Mouse (Mus musculus) right cerebral cortex, postnatal 4 days (tissue): ENCODE data around the gene Naf1.
A peak's percentile ranks its signal among the peaks of the same experiment; 100 is the strongest.

Experiments used
- DNase-seq: peaks from one replicate; pipeline ENCODE4 v3.0.0-alpha.2; 2022

Naf1 gene

GRCm38 (mm10) chr8:66860023-66860422, at the start of gene Naf1:
Naf1 (plus strand) TSS chr8:66860217.
- peak; percentile 92 for DNase-seq

- DNase-seq: peak; percentile 37
Observed at GRCm38 (mm10) chr8:66860921-66861588, 1.0 kb downstream of the Naf1 start.

- DNase-seq: no peak
Observed at GRCm38 (mm10) chr8:66861589-66862500, 1.8 kb downstream of the Naf1 start.

GRCm38 (mm10) chr8:66863761-66864160, 3.7 kb downstream of the Naf1 start:
- no peak for DNase-seq

- DNase-seq: no peak
Observed at GRCm38 (mm10) chr8:66865120-66865519, 5.1 kb downstream of the Naf1 start.

- DNase-seq: no peak
Observed at GRCm38 (mm10) chr8:66867679-66868078, 7.7 kb downstream of the Naf1 start.

GRCm38 (mm10) chr8:66869211-66869932, 9.4 kb downstream of the Naf1 start:
- DNase-seq: no peak

GRCm38 (mm10) chr8:66883866-66884265, 23.8 kb downstream of the Naf1 start:
- DNase-seq: no peak

GRCm38 (mm10) chr8:66891879-66892278, 31.9 kb downstream of the Naf1 start:
- no peak for DNase-seq

GRCm38 (mm10) chr8:66905000-66905399, 45.0 kb downstream of the Naf1 start:
- no peak for DNase-seq

GRCm38 (mm10) chr8:66905557-66905956, 45.5 kb downstream of the Naf1 start:
- DNase-seq: no peak

- no peak for DNase-seq
Observed at GRCm38 (mm10) chr8:66906116-66906515, 46.1 kb downstream of the Naf1 start.

- no peak for DNase-seq
Observed at GRCm38 (mm10) chr8:66910684-66911083, 50.7 kb downstream of the Naf1 start.

- DNase-seq: peak; percentile 19
Observed at GRCm38 (mm10) chr8:66913616-66914536, 53.9 kb downstream of the Naf1 start.

- DNase-seq: no peak
Observed at GRCm38 (mm10) chr8:66916056-66916455, 56.0 kb downstream of the Naf1 start.

- no peak for DNase-seq
Observed at GRCm38 (mm10) chr8:66917695-66918467, 57.9 kb downstream of the Naf1 start.

GRCm38 (mm10) chr8:66918471-66918870, 58.5 kb downstream of the Naf1 start:
- DNase-seq: no peak

- no peak for DNase-seq
Observed at GRCm38 (mm10) chr8:66933746-66934145, 73.7 kb downstream of the Naf1 start.

- DNase-seq: no peak
Observed at GRCm38 (mm10) chr8:66936236-66936635, 76.2 kb downstream of the Naf1 start.
